Mouse (Mus musculus): ENCODE data around the gene Zfp641. TPM values are rescaled to one million over a fixed set of nuclear protein-coding genes. Genes with fewer than 3 reads are reported as not detected.

The Zfp641 gene
- polyA plus RNA-seq, 1 experiment from 2014 or later = 1.3 TPM

GRCm38 (mm10) chr15:98256271-98256670 is 39.7 kb downstream of the Zfp641 start:
- H3K4me1 ChIP-seq (ENCODE audit: control insufficient read depth, insufficient read depth, low read length) = no peaks in the 10 kb centered on the region
- H3K4me3 ChIP-seq (ENCODE audit: low read length) = no peak overlapping the region
- H3K27me3 ChIP-seq (ENCODE audit: control insufficient read depth, insufficient read depth, low read length) = no peaks in the 10 kb centered on the region
- H3K4me2 ChIP-seq (replicated peaks; ENCODE audit: low read depth, low read length) = no peak overlapping the region
- H3K27ac ChIP-seq (ENCODE audit: low read depth, low read length) = no peak overlapping the region
- no peak for ATAC-seq (ENCODE audit: low FRiP score, low TSS enrichment)
- H3K9ac ChIP-seq (ENCODE audit: low read depth, low read length) = no peak overlapping the region
- no peaks in the 10 kb centered on the region for H3K9me3 ChIP-seq (ENCODE audit: control insufficient read depth, low read length)
- 95% methylated on average over 13 of the region's 13 CpGs for WGBS
- H3K36me3 ChIP-seq (ENCODE audit: control insufficient read depth, insufficient read depth, low read length) = no peaks in the 10 kb centered on the region

Other genes with a start within 250 kb of the Zfp641 start
- 23.4 and 34.2 TPM in 2 replicates for gene Pfkm, start 203.6 kb downstream of the Zfp641 start, polyA plus RNA-seq (2014; fragmentation: Nextera tagmentation; extraction: Ambion mirVana)
- gene Senp1, start 202.4 kb downstream of the Zfp641 start, polyA plus RNA-seq (2014; fragmentation: Nextera tagmentation; extraction: Ambion mirVana) = 25.9 and 41.2 TPM in 2 replicates
- gene Asb8, start 130.5 kb downstream of the Zfp641 start, polyA plus RNA-seq (2014; fragmentation: Nextera tagmentation; extraction: Ambion mirVana) = 40.6 and 52.6 TPM in 2 replicates
- gene Ccdc184, start 129.0 kb downstream of the Zfp641 start, polyA plus RNA-seq (2014; fragmentation: Nextera tagmentation; extraction: Ambion mirVana) = 0.99 and 1.2 TPM in 2 replicates
- not detected in 2 replicates for gene Olfr288, start 100.6 kb downstream of the Zfp641 start, polyA plus RNA-seq (2014; fragmentation: Nextera tagmentation; extraction: Ambion mirVana)
- gene Gm44579, start 75.2 kb downstream of the Zfp641 start, polyA plus RNA-seq (2014; fragmentation: Nextera tagmentation; extraction: Ambion mirVana) = not detected in 2 replicates
- not detected in 2 replicates for gene Olfr287, start 75.1 kb downstream of the Zfp641 start, polyA plus RNA-seq (2014; fragmentation: Nextera tagmentation; extraction: Ambion mirVana)
- not detected in 2 replicates for gene Olfr286, start 61.7 kb downstream of the Zfp641 start, polyA plus RNA-seq (2014; fragmentation: Nextera tagmentation; extraction: Ambion mirVana)
- gene H1fnt, start 38.9 kb downstream of the Zfp641 start, polyA plus RNA-seq (2014; fragmentation: Nextera tagmentation; extraction: Ambion mirVana) = not detected in 2 replicates
- gene Olfr285, start 21.2 kb upstream of the Zfp641 start, polyA plus RNA-seq (2014; fragmentation: Nextera tagmentation; extraction: Ambion mirVana) = not detected in 2 replicates
- not detected in 2 replicates for gene Olfr284, start 44.8 kb upstream of the Zfp641 start, polyA plus RNA-seq (2014; fragmentation: Nextera tagmentation; extraction: Ambion mirVana)
- not detected in 2 replicates for gene Olfr283, start 84.8 kb upstream of the Zfp641 start, polyA plus RNA-seq (2014; fragmentation: Nextera tagmentation; extraction: Ambion mirVana)
- gene Olfr282, start 135.1 kb upstream of the Zfp641 start, polyA plus RNA-seq (2014; fragmentation: Nextera tagmentation; extraction: Ambion mirVana) = not detected in 2 replicates
- not detected in 2 replicates for gene Olfr281, start 156.4 kb upstream of the Zfp641 start, polyA plus RNA-seq (2014; fragmentation: Nextera tagmentation; extraction: Ambion mirVana)
- gene OR5BS1P, start 173.7 kb upstream of the Zfp641 start, polyA plus RNA-seq (2014; fragmentation: Nextera tagmentation; extraction: Ambion mirVana) = not detected in 2 replicates
- 0.28 and 0.44 TPM in 2 replicates for gene Lalba, start 186.6 kb upstream of the Zfp641 start, polyA plus RNA-seq (2014; fragmentation: Nextera tagmentation; extraction: Ambion mirVana)
- not detected in 2 replicates for gene Olfr279, start 196.2 kb upstream of the Zfp641 start, polyA plus RNA-seq (2014; fragmentation: Nextera tagmentation; extraction: Ambion mirVana)
- 107 and 123 TPM in 2 replicates for gene Kansl2, start 238.1 kb upstream of the Zfp641 start, polyA plus RNA-seq (2014; fragmentation: Nextera tagmentation; extraction: Ambion mirVana)